Mouse (Mus musculus) embryonic fibroblast, embryonic 13.5 days (primary cell): ENCODE measurements around the gene Crygn. TPM values are rescaled to one million over a fixed set of nuclear protein-coding genes. Genes with fewer than 3 reads are reported as not detected.

Experiments
- H3K27ac ChIP-seq: 2 replicates; pipeline ENCODE4 v1.5.1; 2012; ENCODE audit warnings: low read length, control low read depth, inconsistent platforms; ENCODE audit not compliant: insufficient read depth
- H3K4me1 ChIP-seq: 2 replicates; pipeline ENCODE4 v1.6.1; 2011; ENCODE audit warnings: low read length; ENCODE audit not compliant: control insufficient read depth, insufficient read depth
- H3K4me3 ChIP-seq: 2 replicates; pipeline ENCODE4 v1.5.1; 2011; ENCODE audit warnings: mild to moderate bottlenecking, control low read depth, low read length; ENCODE audit not compliant: insufficient read depth
- CTCF ChIP-seq: IDR thresholded peaks from 2 replicates; pipeline ENCODE4 v1.5.1; 2011; ENCODE audit warnings: mild to moderate bottlenecking, control low read depth, low read length, moderate library complexity, borderline replicate concordance; ENCODE audit not compliant: insufficient read depth
- POLR2A ChIP-seq: IDR thresholded peaks from 2 replicates; pipeline ENCODE4 v1.6.1; 2011; ENCODE audit warnings: low read depth, mild to moderate bottlenecking, control low read depth, low read length, moderate library complexity
- polyA plus RNA-seq: library from polyadenylated mRNA; stranded (reverse); fragments of >200 nt; gene quantifications from 2 replicates; pipeline ENCODE4 v1.2.4, GENCODE M21; 2011; ENCODE audit warnings: low read depth; ENCODE audit not compliant: missing spikeins, insufficient read length

Gene Crygn
- not detected in 2 replicates for polyA plus RNA-seq

- Histone ChIP-seq H3K4me1 (no peaks in the 10 kb centered on the region), H3K4me3 (no peak within 1 kb of the TSS), H3K27ac (no peak within 1 kb of the TSS)
- TF ChIP-seq POLR2A, result no peak
- no peak for TF ChIP-seq CTCF
Observed at GRCm38 (mm10) chr5:24757816-24758215, at the start of gene Crygn. Crygn (minus strand) TSS chr5:24758008.

GRCm38 (mm10) chr5:24805222-24805621 is 47.4 kb upstream of the Crygn start:
- TF ChIP-seq CTCF (no peak), POLR2A (no peak)
- Histone ChIP-seq H3K4me3 (no peak overlapping the region), H3K27ac (no peak overlapping the region), H3K4me1 (no peaks in the 10 kb centered on the region)

DNA sequence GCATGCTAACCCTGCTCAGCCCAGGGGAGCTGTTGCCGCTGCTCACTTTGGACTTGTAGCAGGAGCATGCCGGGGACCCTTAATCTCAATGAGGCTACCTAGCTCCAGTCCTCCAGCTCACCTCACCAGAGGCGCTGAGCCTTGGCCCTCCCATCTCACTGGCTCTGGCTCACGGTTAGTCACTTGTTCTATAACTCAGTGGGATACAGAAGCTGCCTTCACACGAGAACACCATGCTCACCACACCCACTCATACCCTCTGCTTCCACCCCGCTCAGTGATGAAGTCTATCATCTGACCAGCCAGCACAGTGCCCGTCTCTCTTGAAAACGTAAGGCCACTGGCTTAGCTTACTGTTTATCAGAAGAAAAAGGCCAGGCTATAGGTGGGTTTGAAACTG is 46.9 kb upstream of the Crygn start:
- no peaks in the 10 kb centered on the region for H3K4me1 ChIP-seq
- no peak overlapping the region for H3K27ac ChIP-seq
- H3K4me3 ChIP-seq, result no peak overlapping the region
- TF ChIP-seq CTCF (no peak), POLR2A (no peak)

DNA sequence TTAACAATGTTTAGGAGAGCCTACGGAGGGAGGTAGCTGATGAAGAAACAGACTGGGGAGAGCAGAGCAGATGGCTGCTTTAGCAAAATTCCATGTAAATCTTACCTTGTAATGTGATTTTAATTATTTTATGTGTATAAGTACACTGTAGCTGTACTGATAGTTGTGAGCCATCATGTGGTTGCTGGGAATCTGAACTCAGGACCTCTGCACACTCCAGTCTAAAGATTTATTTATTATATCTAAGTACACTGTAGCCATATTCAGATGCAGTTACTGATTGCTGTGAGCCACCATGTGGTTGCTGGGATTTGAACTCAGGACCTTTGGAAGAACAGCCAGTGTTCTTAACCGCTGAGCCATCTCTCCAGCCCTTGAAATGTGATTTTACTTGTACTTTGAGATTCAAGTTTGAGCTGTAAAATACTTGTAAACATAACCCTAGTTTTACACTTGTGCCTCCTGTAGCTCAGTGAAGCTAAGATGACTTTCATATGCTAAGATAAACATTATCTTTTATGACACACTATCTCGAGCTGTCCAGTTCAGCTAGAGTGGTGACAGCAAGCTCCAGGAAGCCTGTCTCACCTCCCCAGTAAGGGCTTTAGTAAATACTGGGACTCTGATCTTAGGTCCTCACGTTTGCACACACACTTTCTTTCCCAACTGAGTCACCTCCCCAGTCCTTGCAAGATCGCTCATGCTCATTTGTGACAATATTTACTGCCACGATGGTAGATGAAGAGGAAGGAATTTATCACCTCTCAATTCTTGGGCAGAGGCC is 44.2 kb upstream of the Crygn start:
- no peaks in the 10 kb centered on the region for H3K4me1 ChIP-seq
- H3K27ac ChIP-seq, result no peak overlapping the region
- TF ChIP-seq POLR2A, result no peak
- TF ChIP-seq CTCF, result no peak
- H3K4me3 ChIP-seq, result no peak overlapping the region

DNA sequence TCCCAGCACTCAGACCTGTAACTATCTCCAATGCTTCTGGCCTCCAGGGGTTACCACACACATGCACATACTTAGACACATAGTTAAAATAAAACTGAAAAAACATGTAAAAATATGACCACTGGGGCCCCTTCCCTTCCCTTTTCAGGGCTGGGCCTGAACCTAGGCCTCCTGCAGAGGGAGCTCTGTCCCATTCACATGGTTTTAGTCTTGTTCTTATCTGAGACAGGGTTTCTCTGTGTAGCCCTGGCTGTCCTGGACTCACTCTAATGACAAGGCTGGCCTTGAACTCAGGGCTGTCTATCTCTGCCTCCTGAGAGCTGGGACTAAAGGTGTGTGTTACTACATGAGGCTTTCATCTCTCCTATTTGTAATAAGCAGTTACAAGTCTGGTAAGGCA is 42.6 kb upstream of the Crygn start:
- Histone ChIP-seq H3K4me3 (no peak overlapping the region), H3K27ac (no peak overlapping the region), H3K4me1 (no peaks in the 10 kb centered on the region)
- TF ChIP-seq CTCF, result peak; percentile 34; the same call in 1 of the 2 replicates
- TF ChIP-seq POLR2A, result no peak

GRCm38 (mm10) chr5:24798639-24799038 is 40.8 kb upstream of the Crygn start:
- no peak overlapping the region for H3K4me3 ChIP-seq
- no peaks in the 10 kb centered on the region for H3K4me1 ChIP-seq
- no peak overlapping the region for H3K27ac ChIP-seq
- no peak for TF ChIP-seq CTCF
- TF ChIP-seq POLR2A, result no peak

- no peak overlapping the region for H3K27ac ChIP-seq
- no peaks in the 10 kb centered on the region for H3K4me1 ChIP-seq
- no peak overlapping the region for H3K4me3 ChIP-seq
- TF ChIP-seq CTCF (no peak), POLR2A (no peak)
Observed at GRCm38 (mm10) chr5:24797858-24798257, 40.0 kb upstream of the Crygn start.

- no peaks in the 10 kb centered on the region for H3K4me1 ChIP-seq
- no peak for TF ChIP-seq CTCF
- no peak for TF ChIP-seq POLR2A
- H3K4me3 ChIP-seq, result no peak overlapping the region
- H3K27ac ChIP-seq, result no peak overlapping the region
Observed at GRCm38 (mm10) chr5:24792961-24793360, 35.2 kb upstream of the Crygn start.

DNA sequence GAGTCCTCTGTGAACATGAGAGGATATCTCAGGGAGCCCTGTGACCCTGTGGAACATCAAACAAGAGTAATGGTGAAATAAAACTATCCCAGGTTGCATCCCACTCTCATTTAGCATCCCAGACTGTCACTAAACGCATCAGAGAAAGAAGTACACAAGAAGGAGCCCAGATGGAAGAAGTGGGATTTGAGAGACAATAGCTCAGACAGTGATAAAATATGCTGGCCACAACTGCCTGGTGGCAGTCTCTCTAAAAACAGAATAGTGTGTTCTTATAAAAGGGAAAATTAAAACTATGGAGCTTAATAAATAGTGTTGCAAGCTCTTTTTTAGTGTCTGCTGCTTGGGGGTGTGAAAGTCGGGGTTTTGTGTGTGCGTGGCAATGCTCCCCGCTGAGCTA is 25.1 kb upstream of the Crygn start:
- Histone ChIP-seq H3K4me3 (no peak overlapping the region), H3K27ac (no peak overlapping the region), H3K4me1 (no peaks in the 10 kb centered on the region)
- TF ChIP-seq CTCF (no peak), POLR2A (no peak)

- no peak overlapping the region for H3K4me3 ChIP-seq
- no peak overlapping the region for H3K27ac ChIP-seq
- H3K4me1 ChIP-seq, result no peaks in the 10 kb centered on the region
- no peak for TF ChIP-seq POLR2A
Observed at GRCm38 (mm10) chr5:24781048-24781447, 23.2 kb upstream of the Crygn start.

DNA sequence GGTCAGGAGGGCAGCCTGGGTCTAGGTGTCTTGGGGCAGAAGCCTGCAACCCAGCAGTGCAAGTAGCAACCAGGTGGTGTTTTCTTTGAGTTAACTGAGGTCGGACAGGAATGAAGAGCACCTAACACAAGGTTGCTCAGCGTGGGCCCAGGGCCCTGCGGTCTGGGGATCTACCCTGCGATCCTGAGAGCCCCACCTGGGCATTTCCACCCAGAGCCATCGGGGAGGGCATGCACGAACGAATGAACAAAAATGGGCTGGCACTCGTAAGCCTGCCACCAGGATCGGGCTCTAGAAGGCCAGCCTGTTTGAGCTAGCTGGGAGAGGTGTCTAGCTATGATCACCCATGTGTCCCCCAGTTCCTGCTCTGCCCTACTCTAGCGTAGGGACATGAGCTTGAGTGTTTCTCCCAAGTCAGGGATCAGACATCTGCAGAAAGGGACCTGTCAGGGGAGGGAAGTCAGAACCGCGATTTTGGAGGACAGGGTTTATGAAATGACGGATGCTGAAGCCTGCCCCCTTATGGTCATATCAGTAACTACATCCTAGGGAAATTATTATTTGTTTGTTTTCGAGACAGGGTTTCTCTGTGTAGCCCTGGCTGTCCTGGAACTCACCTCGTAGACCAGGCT is 22.2 kb upstream of the Crygn start:
- TF ChIP-seq CTCF (no peak; the same call in 1 of the 2 replicates), POLR2A (no peak)
- Histone ChIP-seq H3K4me1 (no peaks in the 10 kb centered on the region), H3K4me3 (no peak overlapping the region), H3K27ac (no peak overlapping the region)
